Mouse (Mus musculus) liver, postnatal 0 days (tissue): ENCODE results near the gene Gpc6. TPM values are rescaled to one million over a fixed set of nuclear protein-coding genes. Genes with fewer than 3 reads are reported as not detected.

Experiments used
- ATAC-seq: fragments of 200-750 bp; cut with Nextera tagmentation; 2 replicates; pipeline ENCODE4 v1.8.0; 2017; ENCODE audit warnings: mild to moderate bottlenecking, moderate library complexity
- DNase-seq: peaks from one replicate; pipeline ENCODE4 v3.0.0-alpha.2; 2016
- H3K27ac ChIP-seq: fragments of 300-500 bp; sonication (generic); 2 replicates; pipeline ENCODE4 v1.5.1; 2014; ENCODE audit warnings: antibody characterized with exemption, moderate library complexity, mild to moderate bottlenecking, low read depth
- H3K27me3 ChIP-seq: fragments of 300-500 bp; sonication (generic); 2 replicates; pipeline ENCODE4 v1.6.1; 2014; ENCODE audit warnings: low read length, control low read depth, mixed read lengths; ENCODE audit not compliant: insufficient read depth
- H3K36me3 ChIP-seq: fragments of 300-500 bp; sonication (generic); replicated peaks from 2 replicates; pipeline ENCODE4 v1.6.1; 2014; ENCODE audit warnings: mild to moderate bottlenecking, control low read depth, low read length, moderate library complexity, mixed read lengths; ENCODE audit not compliant: insufficient read depth
- H3K4me1 ChIP-seq: fragments of 300-500 bp; sonication (generic); 2 replicates; pipeline ENCODE4 v1.6.1; 2014; ENCODE audit warnings: antibody characterized with exemption, mild to moderate bottlenecking, control low read depth; ENCODE audit not compliant: insufficient read depth
- H3K4me2 ChIP-seq: fragments of 300-500 bp; sonication (generic); 2 replicates; pipeline ENCODE4 v1.6.1; 2014; ENCODE audit warnings: low read depth, mild to moderate bottlenecking, low read length, moderate library complexity, mixed read lengths
- H3K4me3 ChIP-seq: fragments of 300-500 bp; sonication (generic); 2 replicates; pipeline ENCODE4 v1.5.1; 2014; ENCODE audit warnings: low read depth, low read length
- H3K9ac ChIP-seq: fragments of 300-500 bp; sonication (generic); replicated peaks from 2 replicates; pipeline ENCODE4 v1.6.1; 2014; ENCODE audit warnings: mild to moderate bottlenecking, moderate library complexity
- H3K9me3 ChIP-seq: fragments of 300-500 bp; sonication (generic); 2 replicates; pipeline ENCODE4 v1.6.1; 2016; ENCODE audit warnings: mild to moderate bottlenecking, control low read depth, low read length, mixed read lengths
- CTCF ChIP-seq: sonication (generic); IDR thresholded peaks from 2 replicates; pipeline ENCODE4 v1.5.1; 2016; ENCODE audit warnings: antibody characterized with exemption, low read depth
- EP300 ChIP-seq: IDR thresholded peaks from 2 replicates; pipeline ENCODE4 v1.6.1; 2016; ENCODE audit warnings: antibody characterized with exemption, low read depth, mild to moderate bottlenecking
- WGBS: fragments of 180-500 bp; shearing (Covaris S2); extraction: QIAGEN DNeasy Blood & Tissue Kit; methylation state at CpG from one replicate; pipeline ENCODE4 v1.1.7; 2014; ENCODE audit not compliant: insufficient replicate concordance; 5-methylcytosine and 5-hydroxymethylcytosine counted together
- polyA plus RNA-seq: library from polyadenylated mRNA; unstranded; fragments of >200 nt; fragmentation: Nextera tagmentation; extraction: Ambion mirVana; gene quantifications from 2 replicates; pipeline ENCODE4 v1.2.1, GENCODE M21; 2015

The Gpc6 gene
- polyA plus RNA-seq, 1 experiment from 2014 or later: 4.8 TPM

- Histone ChIP-seq H3K27me3 (no peaks in the 10 kb centered on the region), H3K9ac (no peak overlapping the region), H3K9me3 (no peaks in the 10 kb centered on the region), H3K4me3 (no peak overlapping the region), H3K4me2 (no peak overlapping the region), H3K4me1 (no peaks in the 10 kb centered on the region), H3K36me3 (no peaks in the 10 kb centered on the region), H3K27ac (no peak overlapping the region)
- ATAC-seq (no peak), DNase-seq (no peak)
- TF ChIP-seq CTCF (no peak), EP300 (no peak)
- WGBS: 67% methylated on average over 5 of the region's 5 CpGs
These were observed 97.2 kb downstream of the Gpc6 start for GRCm38 (mm10) chr14:117022180-117022799.

- H3K27ac ChIP-seq: no peak overlapping the region
- no peak for DNase-seq
- no peak for TF ChIP-seq CTCF
- TF ChIP-seq EP300: no peak
These were observed 109.0 kb downstream of the Gpc6 start for GRCm38 (mm10) chr14:117034146-117034545.

GRCm38 (mm10) chr14:117041017-117041416 is 115.9 kb downstream of the Gpc6 start:
- H3K9ac ChIP-seq: no peak overlapping the region
- no peak overlapping the region for H3K4me2 ChIP-seq
- no peak overlapping the region for H3K4me3 ChIP-seq
- no peaks in the 10 kb centered on the region for H3K4me1 ChIP-seq
- DNase-seq (no peak), ATAC-seq (no peak)
- H3K27me3 ChIP-seq: no peaks in the 10 kb centered on the region
- WGBS: 80% methylated on average over 5 of the region's 5 CpGs
- TF ChIP-seq EP300 (no peak), CTCF (no peak)
- no peaks in the 10 kb centered on the region for H3K36me3 ChIP-seq
- no peaks in the 10 kb centered on the region for H3K9me3 ChIP-seq
- no peak overlapping the region for H3K27ac ChIP-seq

More at GRCm38 (mm10) chr14:117034146-117034545, 109.0 kb downstream of the Gpc6 start:
- Histone ChIP-seq H3K27me3 (no peaks in the 10 kb centered on the region), H3K9ac (no peak overlapping the region), H3K4me3 (no peak overlapping the region), H3K4me2 (no peak overlapping the region), H3K4me1 (no peaks in the 10 kb centered on the region), H3K36me3 (no peaks in the 10 kb centered on the region), H3K9me3 (no peaks in the 10 kb centered on the region)
- no peak for ATAC-seq
- WGBS: 78% methylated on average over 4 of the region's 4 CpGs

GRCm38 (mm10) chr14:117048951-117049350 is 123.8 kb downstream of the Gpc6 start:
- H3K4me3 ChIP-seq: no peak overlapping the region
- ATAC-seq: no peak
- H3K27me3 ChIP-seq: no peaks in the 10 kb centered on the region
- DNase-seq: no peak
- no peaks in the 10 kb centered on the region for H3K9me3 ChIP-seq
- H3K9ac ChIP-seq: no peak overlapping the region
- WGBS: 51% methylated on average over 2 of the region's 2 CpGs
- H3K27ac ChIP-seq: no peak overlapping the region
- TF ChIP-seq CTCF (no peak), EP300 (no peak)
- no peaks in the 10 kb centered on the region for H3K4me1 ChIP-seq
- no peak overlapping the region for H3K4me2 ChIP-seq
- H3K36me3 ChIP-seq: no peaks in the 10 kb centered on the region

- H3K27me3 ChIP-seq: no peaks in the 10 kb centered on the region
- H3K4me3 ChIP-seq: no peak overlapping the region
- H3K9me3 ChIP-seq: no peaks in the 10 kb centered on the region
- H3K36me3 ChIP-seq: no peaks in the 10 kb centered on the region
- 81% methylated on average over 8 of the region's 8 CpGs for WGBS
- TF ChIP-seq CTCF: no peak
- no peak for TF ChIP-seq EP300
- H3K4me1 ChIP-seq: no peaks in the 10 kb centered on the region
- no peak for ATAC-seq
- H3K9ac ChIP-seq: no peak overlapping the region
- H3K4me2 ChIP-seq: no peak overlapping the region
- DNase-seq: no peak
- no peak overlapping the region for H3K27ac ChIP-seq
These were observed 125.8 kb downstream of the Gpc6 start for GRCm38 (mm10) chr14:117050877-117051276.

GRCm38 (mm10) chr14:117053361-117053760 is 128.2 kb downstream of the Gpc6 start:
- DNase-seq (no peak), ATAC-seq (no peak)
- H3K4me1 ChIP-seq: no peaks in the 10 kb centered on the region
- no peak overlapping the region for H3K9ac ChIP-seq
- no peaks in the 10 kb centered on the region for H3K27me3 ChIP-seq
- H3K4me3 ChIP-seq: no peak overlapping the region
- no peak overlapping the region for H3K27ac ChIP-seq
- no peak for TF ChIP-seq EP300
- no peak for TF ChIP-seq CTCF
- H3K36me3 ChIP-seq: no peaks in the 10 kb centered on the region
- no peaks in the 10 kb centered on the region for H3K9me3 ChIP-seq
- H3K4me2 ChIP-seq: no peak overlapping the region
- 78% methylated on average over 6 of the region's 6 CpGs for WGBS

GRCm38 (mm10) chr14:117055134-117055533 is 130.0 kb downstream of the Gpc6 start:
- no peaks in the 10 kb centered on the region for H3K27me3 ChIP-seq
- WGBS: 40% methylated on average over 2 of the region's 2 CpGs
- no peaks in the 10 kb centered on the region for H3K36me3 ChIP-seq
- ATAC-seq (no peak), DNase-seq (no peak)
- H3K9ac ChIP-seq: no peak overlapping the region
- no peak overlapping the region for H3K4me3 ChIP-seq
- H3K27ac ChIP-seq: no peak overlapping the region
- no peak overlapping the region for H3K4me2 ChIP-seq
- no peaks in the 10 kb centered on the region for H3K4me1 ChIP-seq
- H3K9me3 ChIP-seq: no peaks in the 10 kb centered on the region
- TF ChIP-seq CTCF: no peak
